In the genomic region with DNA sequence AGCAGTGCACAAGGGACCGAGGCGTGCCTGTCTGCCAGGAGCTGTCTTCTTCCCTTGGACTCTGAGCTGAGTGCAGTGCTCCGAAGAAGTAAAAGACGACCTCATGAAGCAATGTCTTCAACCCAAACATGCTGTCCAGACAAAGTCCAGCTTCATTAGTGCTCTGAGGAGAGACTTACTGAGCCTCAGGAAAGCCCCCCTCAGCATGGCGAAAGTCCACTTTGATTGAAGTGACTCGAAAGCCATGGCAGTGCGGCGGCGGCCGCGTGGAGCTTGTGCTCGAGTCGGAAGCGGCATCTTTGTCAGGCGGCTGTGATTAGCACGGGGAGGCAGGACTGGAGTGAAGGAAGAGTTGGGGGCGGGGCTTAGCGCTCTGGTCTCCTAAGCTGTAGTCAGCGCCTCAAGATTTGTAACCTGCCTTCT, we compare ENCODE assay signal across 8 mouse cellular contexts.
A peak's percentile ranks its signal among the peaks of the same experiment; 100 is the strongest.
DNase-seq lines count a peak whose midpoint lies in the region; ATAC-seq lines count a peak whose summit lies in the region.

No protein-coding gene starts in this region.

- H3K27me3 ChIP-seq in heart, embryonic 15.5 days: no peaks in the 10 kb centered on the region

- H3K4me3 ChIP-seq in heart, embryonic 15.5 days: peak overlapping the region; percentile 40

- 5% methylated on average over 19 of the region's 19 CpGs for WGBS in heart, embryonic 15.5 days

- ATAC-seq in heart, embryonic 15.5 days (replicated peaks; ENCODE audit: insufficient number of reproducible peaks, insufficient read depth, low FRiP score, low read depth): no peak

- H3K4me1 ChIP-seq in heart, embryonic 15.5 days (replicated peaks): peaks cover 30% of the 10 kb centered on the region

- H3K4me2 ChIP-seq in heart, embryonic 15.5 days: peak overlapping the region; percentile 67

- H3K27ac ChIP-seq in heart, embryonic 15.5 days: no peak overlapping the region

- peak overlapping the region; percentile 45; the same call in 1 of the 2 replicates for H3K9ac ChIP-seq in heart, embryonic 15.5 days

- no peaks in the 10 kb centered on the region for H3K36me3 ChIP-seq in heart, embryonic 15.5 days

- no peaks in the 10 kb centered on the region for H3K9me3 ChIP-seq in heart, embryonic 15.5 days (replicated peaks)

- DNase-seq in right cerebral cortex, postnatal 10 days (ENCODE audit: low spot score in 2 of 2): peak; percentile 65 to 76
- DNase-seq in right cerebral cortex, postnatal 36 days (ENCODE audit: low spot score in 2 of 2): no peak
- DNase-seq in embryo, embryonic 11 days: peak; percentile 92
- DNase-seq in kidney, postnatal 10 days: peak; percentile 79
- peak; percentile 70 for DNase-seq in lung, postnatal 14 days
- peak; percentile 39 for DNase-seq in retina, postnatal 7 days (ENCODE audit: low read depth, low spot score)
- DNase-seq in MN1 (ENCODE audit: low spot score): no peak

Comparison
In these comparisons a context has a peak if more than half of its experiments do, and no peak if none do; other contexts are left out.
1. DNase-seq: peak in right cerebral cortex, postnatal 10 days (2 of 2), embryo, embryonic 11 days (single experiment), kidney, postnatal 10 days (single experiment), lung, postnatal 14 days (single experiment) and retina, postnatal 7 days (single experiment); none in right cerebral cortex, postnatal 36 days (0 of 2) and MN1 (single experiment).